Mouse (Mus musculus) hindbrain, embryonic 15.5 days (tissue): ENCODE data around the gene BC005624. TPM values are rescaled to one million over a fixed set of nuclear protein-coding genes. Genes with fewer than 3 reads are reported as not detected.
"Not testable (repeated sequence)": the region's sequence is repeated elsewhere in the genome, so short reads cannot be mapped to it uniquely, and the experiment has no call there.

Source experiments
- ATAC-seq: fragments of 200-750 bp; cut with Nextera tagmentation; 2 replicates; pipeline ENCODE4 v1.8.0; 2017; ENCODE audit warnings: low read depth, moderate number of reproducible peaks, moderate TSS enrichment; ENCODE audit not compliant: low FRiP score
- H3K27ac ChIP-seq: fragments of 300-500 bp; sonication (generic); replicated peaks from 2 replicates; pipeline ENCODE4 v1.5.1; 2015; ENCODE audit warnings: mild to moderate bottlenecking, inconsistent platforms
- H3K27me3 ChIP-seq: fragments of 300-500 bp; sonication (generic); 2 replicates; pipeline ENCODE4 v1.6.1; 2015; ENCODE audit warnings: control low read depth, inconsistent platforms
- H3K36me3 ChIP-seq: fragments of 300-500 bp; sonication (generic); 2 replicates; pipeline ENCODE4 v1.6.1; 2015; ENCODE audit warnings: control low read depth, inconsistent platforms
- H3K4me1 ChIP-seq: fragments of 300-500 bp; sonication (generic); replicated peaks from 2 replicates; pipeline ENCODE4 v1.6.1; 2015; ENCODE audit warnings: control low read depth, inconsistent platforms
- H3K4me2 ChIP-seq: fragments of 300-500 bp; sonication (generic); 2 replicates; pipeline ENCODE4 v1.6.1; 2015; ENCODE audit warnings: moderate library complexity, mild to moderate bottlenecking, inconsistent platforms
- H3K4me3 ChIP-seq: fragments of 300-500 bp; sonication (generic); 2 replicates; pipeline ENCODE4 v1.5.1; 2015; ENCODE audit warnings: mild to moderate bottlenecking, inconsistent platforms
- H3K9ac ChIP-seq: fragments of 300-500 bp; sonication (generic); 2 replicates; pipeline ENCODE4 v1.6.1; 2015; ENCODE audit warnings: inconsistent platforms
- H3K9me3 ChIP-seq: fragments of 300-500 bp; sonication (generic); 2 replicates; pipeline ENCODE4 v1.6.1; 2016; ENCODE audit warnings: control low read depth, inconsistent platforms
- WGBS: fragments of 180-500 bp; shearing (Covaris S2); methylation state at CpG from one replicate; pipeline ENCODE4 v1.1.7; 2015; 5-methylcytosine and 5-hydroxymethylcytosine counted together
- polyA plus RNA-seq: library from polyadenylated mRNA; unstranded; fragments of >200 nt; fragmentation: Nextera tagmentation; extraction: Ambion mirVana; gene quantifications from 2 replicates; pipeline ENCODE4 v1.2.1, GENCODE M21; 2015

BC005624 gene
- polyA plus RNA-seq, 1 experiment from 2014 or later = 93.8 TPM

GRCm38 (mm10) chr2:30965627-30966026 is 16.4 kb downstream of the BC005624 start:
- Histone ChIP-seq H3K36me3 (peaks cover 43% of the 10 kb centered on the region), H3K9me3 (no peaks in the 10 kb centered on the region), H3K9ac (no peak overlapping the region), H3K4me2 (peak overlapping the region; percentile 73; the same call in 1 of the 2 replicates), H3K4me1 (peaks cover 22% of the 10 kb centered on the region), H3K4me3 (no peak overlapping the region), H3K27ac (no peak overlapping the region), H3K27me3 (no peaks in the 10 kb centered on the region)
- WGBS = 93% methylated on average over 8 of the region's 8 CpGs
- no peak for ATAC-seq

GRCm38 (mm10) chr2:30962570-30963254 is 19.3 kb downstream of the BC005624 start:
- no peak overlapping the region for H3K4me3 ChIP-seq
- 92% methylated on average over 11 of the region's 11 CpGs for WGBS
- H3K9me3 ChIP-seq = no peaks in the 10 kb centered on the region
- no peak overlapping the region for H3K27ac ChIP-seq
- peaks cover 67% of the 10 kb centered on the region for H3K36me3 ChIP-seq
- no peaks in the 10 kb centered on the region for H3K27me3 ChIP-seq
- no peak overlapping the region for H3K4me2 ChIP-seq
- no peak overlapping the region for H3K9ac ChIP-seq
- H3K4me1 ChIP-seq = peaks cover 22% of the 10 kb centered on the region
- ATAC-seq = no peak

GRCm38 (mm10) chr2:30959856-30960255 is 22.1 kb downstream of the BC005624 start:
- Histone ChIP-seq H3K4me1 (peaks cover 17% of the 10 kb centered on the region), H3K9me3 (no peaks in the 10 kb centered on the region), H3K9ac (no peak overlapping the region), H3K4me2 (no peak overlapping the region), H3K4me3 (no peak overlapping the region), H3K27ac (no peak overlapping the region), H3K27me3 (no peaks in the 10 kb centered on the region), H3K36me3 (peaks cover 84% of the 10 kb centered on the region)
- WGBS = 43% methylated on average over 5 of the region's 5 CpGs
- ATAC-seq = no peak

- Histone ChIP-seq H3K9me3 (no peaks in the 10 kb centered on the region), H3K36me3 (peaks cover 76% of the 10 kb centered on the region), H3K4me2 (no peak overlapping the region), H3K27ac (no peak overlapping the region), H3K4me3 (no peak overlapping the region), H3K27me3 (no peaks in the 10 kb centered on the region), H3K4me1 (peaks cover 28% of the 10 kb centered on the region), H3K9ac (no peak overlapping the region)
- 93% methylated on average over 14 of the region's 14 CpGs for WGBS
- ATAC-seq = no peak
These were observed 23.3 kb downstream of the BC005624 start for GRCm38 (mm10) chr2:30958726-30959125.

- 87% methylated on average over 4 of the region's 4 CpGs for WGBS
- H3K9me3 ChIP-seq = no peaks in the 10 kb centered on the region
- H3K4me3 ChIP-seq = no peak overlapping the region
- H3K36me3 ChIP-seq = peaks cover 64% of the 10 kb centered on the region
- no peak overlapping the region for H3K4me2 ChIP-seq
- no peaks in the 10 kb centered on the region for H3K27me3 ChIP-seq
- no peak for ATAC-seq
- peaks cover 34% of the 10 kb centered on the region for H3K4me1 ChIP-seq
- no peak overlapping the region for H3K9ac ChIP-seq
- H3K27ac ChIP-seq = no peak overlapping the region
These were observed 24.5 kb downstream of the BC005624 start for GRCm38 (mm10) chr2:30957511-30957910.

- Histone ChIP-seq H3K4me2 (peak overlapping the region; percentile 86), H3K27me3 (no peaks in the 10 kb centered on the region), H3K27ac (no peak overlapping the region), H3K4me1 (peaks cover 38% of the 10 kb centered on the region), H3K9ac (no peak overlapping the region), H3K9me3 (no peaks in the 10 kb centered on the region), H3K4me3 (no peak overlapping the region), H3K36me3 (peaks cover 43% of the 10 kb centered on the region)
- ATAC-seq = no peak
- 83% methylated on average over 6 of the region's 6 CpGs for WGBS
These were observed 27.2 kb downstream of the BC005624 start for GRCm38 (mm10) chr2:30954797-30955196.

- peak; percentile 91 for ATAC-seq
These were observed 29.0 kb downstream of the BC005624 start, which contains the start of gene Tor1b for GRCm38 (mm10) chr2:30952824-30953490. Gene Tor1b, plus strand, starts transcription at chr2:30952959.

GRCm38 (mm10) chr2:30952457-30952823 is 29.6 kb downstream of the BC005624 start:
- Histone ChIP-seq H3K27ac (peak overlapping the region; percentile 91), H3K9ac (peak overlapping the region; percentile 91), H3K4me2 (peak overlapping the region; percentile 86), H3K36me3 (peaks cover 20% of the 10 kb centered on the region), H3K4me1 (peaks cover 38% of the 10 kb centered on the region), H3K27me3 (no peaks in the 10 kb centered on the region), H3K9me3 (no peaks in the 10 kb centered on the region), H3K4me3 (peak overlapping the region; percentile 89)
- ATAC-seq = no peak; the same call in none of the 2 replicates
- WGBS = 25% methylated on average over 5 of the region's 5 CpGs

More at GRCm38 (mm10) chr2:30952824-30953490, 29.0 kb downstream of the BC005624 start, which contains the start of gene Tor1b:
- no peaks in the 10 kb centered on the region for H3K9me3 ChIP-seq
- H3K4me3 ChIP-seq = peak within 1 kb of the TSS; percentile 89
- peak within 1 kb of the TSS; percentile 91 for H3K27ac ChIP-seq
- peak within 1 kb of the TSS; percentile 91 for H3K9ac ChIP-seq
- WGBS = under 1% methylated on average over 60 of the region's 60 CpGs
- peak within 1 kb of the TSS; percentile 86 for H3K4me2 ChIP-seq
- peaks cover 25% of the 10 kb centered on the region for H3K36me3 ChIP-seq
- H3K4me1 ChIP-seq = peaks cover 38% of the 10 kb centered on the region
- H3K27me3 ChIP-seq = no peaks in the 10 kb centered on the region

- Histone ChIP-seq H3K4me1 (no peaks in the 10 kb centered on the region), H3K9ac (no peak overlapping the region), H3K4me2 (peak overlapping the region; percentile 44), H3K36me3 (no peaks in the 10 kb centered on the region), H3K27ac (no peak overlapping the region), H3K4me3 (peak overlapping the region; percentile 22), H3K9me3 (no peaks in the 10 kb centered on the region), H3K27me3 (no peaks in the 10 kb centered on the region)
- WGBS = 29% methylated on average over 16 of the region's 16 CpGs
- peak; percentile 71; the same call in 1 of the 2 replicates for ATAC-seq
These were observed 39.4 kb downstream of the BC005624 start for GRCm38 (mm10) chr2:30942603-30943011.

- not testable (repeated sequence) for ATAC-seq, H3K4me1 ChIP-seq, H3K9me3 ChIP-seq, H3K27me3 ChIP-seq, H3K4me2 ChIP-seq, H3K36me3 ChIP-seq, H3K27ac ChIP-seq, H3K9ac ChIP-seq, H3K4me3 ChIP-seq
- 53% methylated on average over 7 of the region's 7 CpGs for WGBS
These were observed 39.9 kb downstream of the BC005624 start for GRCm38 (mm10) chr2:30942116-30942515.

- H3K36me3 ChIP-seq = no peaks in the 10 kb centered on the region
- 90% methylated on average over 5 of the region's 5 CpGs for WGBS
- no peak overlapping the region for H3K27ac ChIP-seq
- no peaks in the 10 kb centered on the region for H3K27me3 ChIP-seq
- no peak for ATAC-seq
- no peaks in the 10 kb centered on the region for H3K9me3 ChIP-seq
- no peak overlapping the region for H3K9ac ChIP-seq
- H3K4me2 ChIP-seq = no peak overlapping the region
- no peaks in the 10 kb centered on the region for H3K4me1 ChIP-seq
- no peak overlapping the region for H3K4me3 ChIP-seq
These were observed 40.4 kb downstream of the BC005624 start for GRCm38 (mm10) chr2:30941586-30941985.

- H3K4me3 ChIP-seq = no peak overlapping the region
- H3K4me2 ChIP-seq = no peak overlapping the region
- no peaks in the 10 kb centered on the region for H3K9me3 ChIP-seq
- no peak overlapping the region for H3K9ac ChIP-seq
- no peaks in the 10 kb centered on the region for H3K36me3 ChIP-seq
- 47% methylated on average over 4 of the region's 4 CpGs for WGBS
- no peaks in the 10 kb centered on the region for H3K27me3 ChIP-seq
- H3K4me1 ChIP-seq = no peaks in the 10 kb centered on the region
- no peak for ATAC-seq
- H3K27ac ChIP-seq = no peak overlapping the region
These were observed 43.4 kb downstream of the BC005624 start for GRCm38 (mm10) chr2:30938574-30938991.
